Mouse (Mus musculus): ENCODE measurements around the gene Wfs1. TPM values are rescaled to one million over a fixed set of nuclear protein-coding genes. Genes with fewer than 3 reads are reported as not detected.

Wfs1 gene
- polyA plus RNA-seq, 1 experiment from 2014 or later = 1.7 TPM

DNA sequence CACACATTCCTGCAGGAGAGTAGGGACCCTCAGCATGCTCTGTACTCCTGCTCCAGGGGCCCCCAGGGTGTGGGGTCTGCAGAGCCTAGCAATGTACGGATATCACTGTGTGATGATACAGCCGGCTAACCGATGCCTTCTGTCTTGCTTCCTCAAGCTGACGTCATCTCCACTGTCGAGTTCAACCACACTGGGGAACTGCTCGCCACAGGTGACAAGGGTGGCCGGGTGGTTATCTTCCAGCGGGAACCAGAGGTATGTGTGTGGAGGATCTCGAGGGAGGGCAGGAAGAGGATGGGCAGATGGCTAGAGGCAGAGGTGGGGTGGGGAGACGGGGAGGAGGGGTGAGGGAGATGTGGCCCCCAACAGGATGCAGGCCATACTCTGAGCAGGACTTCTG, 66.2 kb downstream of the Wfs1 start:
- Histone ChIP-seq H3K9me3 (replicated peaks) (no peaks in the 10 kb centered on the region), H3K4me3 (no peak overlapping the region), H3K36me3 (no peaks in the 10 kb centered on the region), H3K4me1 (no peaks in the 10 kb centered on the region), H3K9ac (no peak overlapping the region), H3K27ac (no peak overlapping the region), H3K4me2 (no peak overlapping the region), H3K27me3 (replicated peaks) (no peaks in the 10 kb centered on the region)
- WGBS (ENCODE audit: insufficient replicate concordance) = 28% methylated on average over 10 of the region's 10 CpGs
- ATAC-seq = no peak

DNA sequence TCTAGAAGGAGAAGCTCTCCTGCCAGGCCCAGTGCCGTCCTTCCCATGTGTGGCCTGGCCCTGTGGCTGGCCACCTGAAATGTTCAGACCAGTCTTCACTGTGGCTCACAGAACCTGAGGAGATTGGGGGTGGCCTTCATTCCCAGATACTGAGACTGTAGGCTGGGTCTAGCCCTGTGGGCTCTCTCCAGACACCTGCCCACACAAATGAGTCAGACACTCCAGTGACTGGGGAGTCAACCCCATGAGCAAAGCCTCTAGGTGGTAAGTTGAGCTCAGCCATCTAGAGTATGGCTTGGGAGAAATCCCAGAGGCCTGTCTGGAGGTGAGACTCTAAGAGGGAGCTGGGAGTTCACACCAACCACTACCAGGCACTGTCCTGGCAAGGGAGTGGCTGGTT, 67.1 kb downstream of the Wfs1 start:
- no peak overlapping the region for H3K27ac ChIP-seq
- WGBS (ENCODE audit: insufficient replicate concordance) = 73% methylated on average over 1 of the region's 1 CpGs
- no peak overlapping the region for H3K4me3 ChIP-seq
- no peak overlapping the region for H3K4me2 ChIP-seq
- no peak for ATAC-seq
- no peaks in the 10 kb centered on the region for H3K9me3 ChIP-seq (replicated peaks)
- no peak overlapping the region for H3K9ac ChIP-seq
- H3K4me1 ChIP-seq = no peaks in the 10 kb centered on the region
- H3K27me3 ChIP-seq (replicated peaks) = no peaks in the 10 kb centered on the region
- no peaks in the 10 kb centered on the region for H3K36me3 ChIP-seq

DNA sequence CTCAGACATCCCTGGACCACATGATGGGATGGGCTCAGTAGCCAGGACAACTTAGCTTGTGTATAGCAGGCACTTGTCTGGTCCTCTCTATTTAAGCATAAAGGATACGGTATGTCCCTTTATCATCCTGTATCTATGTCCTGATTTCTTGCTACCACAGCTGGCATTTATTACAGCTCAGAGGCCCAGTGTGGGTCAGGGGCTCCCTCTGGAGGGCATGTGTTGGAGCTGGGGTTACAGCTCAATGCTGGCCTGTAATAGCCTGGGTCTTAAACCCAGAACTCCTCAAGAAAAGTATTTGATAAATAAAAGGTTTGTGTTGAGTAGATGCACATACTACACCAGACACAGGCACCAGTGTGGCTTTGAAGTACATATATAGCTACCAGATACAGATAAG, 68.9 kb downstream of the Wfs1 start:
- no peak for ATAC-seq
- H3K36me3 ChIP-seq = no peaks in the 10 kb centered on the region
- no peaks in the 10 kb centered on the region for H3K27me3 ChIP-seq (replicated peaks)
- H3K4me2 ChIP-seq = no peak overlapping the region
- 63% methylated on average over 1 of the region's 1 CpGs for WGBS (ENCODE audit: insufficient replicate concordance)
- no peak overlapping the region for H3K9ac ChIP-seq
- no peak overlapping the region for H3K27ac ChIP-seq
- no peaks in the 10 kb centered on the region for H3K9me3 ChIP-seq (replicated peaks)
- H3K4me1 ChIP-seq = no peaks in the 10 kb centered on the region
- no peak overlapping the region for H3K4me3 ChIP-seq

DNA sequence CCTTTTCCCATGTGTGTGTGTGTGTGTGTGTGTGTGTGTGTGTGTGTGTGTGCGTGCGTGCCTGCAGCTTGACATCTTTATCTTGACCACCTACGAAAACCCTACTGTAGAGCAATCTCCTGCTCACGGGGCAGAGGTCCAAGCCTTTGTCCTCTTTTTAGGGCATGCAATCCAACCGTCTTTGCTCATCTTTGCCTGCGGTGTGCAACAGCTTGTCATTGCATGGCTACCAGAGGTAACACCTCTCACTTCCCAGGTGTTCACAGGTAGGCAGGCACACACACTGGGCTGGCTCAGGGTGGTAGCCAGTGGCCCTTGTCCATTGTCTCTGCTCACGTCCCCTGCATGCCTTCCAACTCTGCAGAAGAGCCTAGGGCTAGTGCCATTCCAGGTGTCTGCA, 71.0 kb downstream of the Wfs1 start:
- Histone ChIP-seq H3K27ac (no peak overlapping the region), H3K27me3 (replicated peaks) (no peaks in the 10 kb centered on the region; the same call in 1 of the 2 replicates), H3K9me3 (replicated peaks) (no peaks in the 10 kb centered on the region), H3K4me1 (no peaks in the 10 kb centered on the region), H3K4me2 (no peak overlapping the region), H3K36me3 (no peaks in the 10 kb centered on the region), H3K9ac (no peak overlapping the region), H3K4me3 (no peak overlapping the region)
- 58% methylated on average over 7 of the region's 7 CpGs for WGBS (ENCODE audit: insufficient replicate concordance)
- ATAC-seq = no peak

DNA sequence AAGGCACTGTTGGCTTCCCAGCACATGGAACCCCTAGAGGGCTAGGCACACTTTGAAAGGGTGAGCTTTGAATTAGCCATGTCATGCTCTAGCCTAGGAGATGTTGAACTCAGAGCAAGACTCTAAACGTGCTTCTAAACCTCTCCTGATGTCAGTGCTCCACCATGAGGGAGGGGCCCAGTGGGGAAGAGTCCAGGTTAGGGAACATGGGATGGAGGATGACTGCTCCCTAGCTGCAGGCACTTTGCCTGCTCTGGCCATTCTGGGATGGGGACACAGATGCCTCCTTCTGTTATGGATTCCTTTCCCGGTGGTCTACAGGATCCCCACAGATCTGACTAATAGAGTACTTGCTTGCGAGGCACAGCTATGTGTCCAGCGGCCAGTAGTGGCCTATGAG, 71.8 kb downstream of the Wfs1 start:
- 56% methylated on average over 4 of the region's 4 CpGs for WGBS (ENCODE audit: insufficient replicate concordance)
- no peaks in the 10 kb centered on the region for H3K9me3 ChIP-seq (replicated peaks)
- no peak overlapping the region for H3K4me2 ChIP-seq
- ATAC-seq = no peak
- H3K4me3 ChIP-seq = no peak overlapping the region
- no peaks in the 10 kb centered on the region for H3K4me1 ChIP-seq
- no peak overlapping the region for H3K9ac ChIP-seq
- peaks cover 4% of the 10 kb centered on the region; the same call in 1 of the 2 replicates for H3K27me3 ChIP-seq (replicated peaks)
- H3K27ac ChIP-seq = no peak overlapping the region
- no peaks in the 10 kb centered on the region for H3K36me3 ChIP-seq

DNA sequence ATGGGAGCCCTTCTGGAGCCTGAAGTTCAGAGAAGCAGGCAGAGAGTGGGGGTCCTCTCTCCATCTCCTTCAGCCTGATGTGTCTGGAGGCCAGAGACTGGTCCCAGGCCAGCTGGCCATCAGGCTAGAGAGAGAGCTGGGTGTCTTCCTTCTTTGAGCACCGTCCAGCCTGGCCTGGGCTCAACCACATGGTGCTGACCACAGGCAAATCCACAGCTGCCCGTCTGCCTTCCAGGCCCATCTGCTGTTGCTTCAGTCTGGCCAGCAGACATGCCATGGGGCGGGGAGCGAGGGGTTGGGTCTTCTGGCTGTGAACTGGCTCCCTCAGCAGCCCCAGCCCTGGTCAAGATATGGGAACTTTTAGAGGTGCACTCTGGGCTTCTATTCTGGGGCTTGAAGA, 72.4 kb downstream of the Wfs1 start:
- Histone ChIP-seq H3K27me3 (replicated peaks) (peaks cover 10% of the 10 kb centered on the region), H3K36me3 (no peaks in the 10 kb centered on the region), H3K4me3 (no peak overlapping the region), H3K4me1 (no peaks in the 10 kb centered on the region), H3K4me2 (no peak overlapping the region), H3K9ac (no peak overlapping the region), H3K9me3 (replicated peaks) (no peaks in the 10 kb centered on the region), H3K27ac (no peak overlapping the region)
- no peak for ATAC-seq
- WGBS (ENCODE audit: insufficient replicate concordance) = 49% methylated on average over 4 of the region's 4 CpGs

Other genes with a start within 250 kb of the Wfs1 start
- gene Bloc1s4, start 240.6 kb downstream of the Wfs1 start, polyA plus RNA-seq (2016; fragmentation: Nextera tagmentation; extraction: Ambion mirVana) = 23.7 and 26.8 TPM in 2 replicates
- gene Mrfap1, start 192.4 kb downstream of the Wfs1 start, polyA plus RNA-seq (2016; fragmentation: Nextera tagmentation; extraction: Ambion mirVana) = 266 and 281 TPM in 2 replicates
- gene Man2b2, start 158.6 kb downstream of the Wfs1 start, polyA plus RNA-seq (2016; fragmentation: Nextera tagmentation; extraction: Ambion mirVana) = 11.5 and 12.6 TPM in 2 replicates
- 0.08 TPM in 1 of 2 replicates, not detected in the other for gene Ppp2r2c, start 120.7 kb downstream of the Wfs1 start, polyA plus RNA-seq (2016; fragmentation: Nextera tagmentation; extraction: Ambion mirVana)
- not detected in 2 replicates for gene Gm1043, start 96.2 kb upstream of the Wfs1 start, polyA plus RNA-seq (2016; fragmentation: Nextera tagmentation; extraction: Ambion mirVana)

All from liver, embryonic 12.5 days (tissue).